Mouse (Mus musculus) layer of hippocampus, adult 6 months (tissue): ENCODE measurements around the gene Ccr10. TPM values are rescaled to one million over a fixed set of nuclear protein-coding genes. Genes with fewer than 3 reads are reported as not detected.

Source experiments
- long read RNA-seq, 2 experiments: library from polyadenylated mRNA; unstranded; transcript quantifications; one replicate each; pipeline ENCODE4 v2.0.0; 2019 to 2020
- microRNA-seq: library from miRNA; unstranded; fragments of <30 nt; microRNA quantifications from one replicate; pipeline ENCODE4 v1.2.0, GENCODE M21; 2020
- polyA plus RNA-seq: library from polyadenylated mRNA; unstranded; fragments of <200 nt; fragmentation: Nextera tagmentation; gene quantifications from 2 replicates; pipeline ENCODE4 v1.2.3, GENCODE M21; 2021

The Ccr10 gene
- polyA plus RNA-seq = 0.23 and 0.53 TPM in 2 replicates
- long read RNA-seq, experiment 1, partial matches to known transcripts = 0 of 1 reads
- long read RNA-seq, experiment 1, other reads (novel, unspliced or antisense) = 1 of 1 reads
- long read RNA-seq, experiment 2 = 0 reads

DNA sequence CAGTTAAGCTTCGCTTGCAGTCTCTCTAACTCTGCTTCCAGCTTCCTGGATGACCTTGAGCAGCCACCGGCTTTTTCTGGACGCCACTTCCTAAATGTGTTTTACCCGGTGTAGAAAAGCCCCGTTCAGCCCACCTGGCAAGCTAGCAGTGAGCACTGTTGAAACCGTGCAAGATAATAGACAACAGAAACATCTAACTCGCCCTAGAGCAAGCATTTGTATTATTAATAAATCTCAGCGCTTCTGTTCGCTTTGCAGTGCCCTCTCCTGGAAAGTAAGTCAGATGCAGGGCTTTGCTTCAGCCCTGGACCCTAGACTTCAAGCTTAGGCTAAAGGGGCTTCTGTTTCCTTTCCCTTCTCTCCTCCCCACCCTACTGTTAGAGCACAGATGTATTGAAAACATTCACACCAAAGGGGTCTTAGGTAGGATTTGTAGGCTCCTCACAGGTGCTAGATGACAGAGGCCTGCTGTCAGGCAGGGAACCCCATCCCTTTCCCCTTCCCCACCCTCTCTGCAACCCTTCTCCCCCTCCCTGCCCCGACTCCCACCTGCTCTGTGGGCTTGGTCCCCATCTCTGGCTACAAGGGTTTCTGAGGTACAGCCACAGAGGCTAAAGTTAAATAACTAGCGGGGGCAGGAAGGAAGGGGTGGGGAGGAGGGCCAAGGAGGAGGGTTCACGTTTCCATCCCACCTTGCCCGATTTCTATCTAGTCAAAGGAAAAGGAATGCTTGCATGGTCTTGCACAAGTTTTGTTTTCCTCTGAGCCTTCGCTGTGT lies at the start of gene Ccr10:
Gene Ccr10 (minus strand): TSS at position 593 of the 778 bp plus-strand sequence.

DNA sequence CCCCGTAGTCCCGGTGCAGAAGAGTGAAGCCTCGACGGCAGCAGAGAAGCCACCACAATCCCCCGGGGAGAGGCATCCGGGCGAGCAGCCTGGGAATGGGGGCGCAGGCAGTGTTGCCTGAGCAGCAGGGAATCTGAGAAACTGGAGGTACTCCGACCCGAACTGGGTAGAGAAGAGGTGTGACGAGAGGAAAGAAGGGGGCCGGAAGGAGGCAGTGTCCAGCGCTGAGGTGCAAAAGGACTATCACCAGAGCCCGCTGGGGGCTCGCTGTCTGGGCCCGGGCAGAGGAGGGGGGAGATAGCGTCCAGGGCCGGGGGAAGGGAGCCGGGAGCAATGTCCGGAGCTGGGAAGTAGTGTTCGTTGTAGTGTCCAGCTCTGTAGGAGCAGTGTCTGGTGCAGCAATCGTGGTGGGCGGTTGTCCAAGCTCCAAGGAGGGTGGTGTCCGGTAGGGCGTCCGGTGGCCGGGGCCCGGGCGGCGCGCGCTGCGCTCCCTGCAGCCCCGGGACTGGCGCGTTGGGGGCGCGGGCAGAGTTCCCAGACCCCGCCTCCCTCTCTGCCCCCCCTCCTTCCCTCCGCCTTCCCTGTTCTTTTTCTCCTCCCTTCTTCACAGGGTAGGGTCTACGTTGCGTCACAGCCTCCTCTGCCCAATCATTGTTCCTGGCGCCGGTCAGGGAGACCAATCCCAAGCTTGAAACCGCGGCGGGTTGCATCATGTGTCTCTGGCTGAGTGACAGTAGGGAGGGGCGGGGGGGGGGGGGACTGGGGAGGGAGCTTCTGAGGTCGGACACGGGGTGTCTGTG lies 4.2 kb downstream of the Ccr10 start, which contains the start of gene Plekhh3:
Gene Plekhh3 (minus strand): TSS at position 541 of the 800 bp plus-strand sequence.

DNA sequence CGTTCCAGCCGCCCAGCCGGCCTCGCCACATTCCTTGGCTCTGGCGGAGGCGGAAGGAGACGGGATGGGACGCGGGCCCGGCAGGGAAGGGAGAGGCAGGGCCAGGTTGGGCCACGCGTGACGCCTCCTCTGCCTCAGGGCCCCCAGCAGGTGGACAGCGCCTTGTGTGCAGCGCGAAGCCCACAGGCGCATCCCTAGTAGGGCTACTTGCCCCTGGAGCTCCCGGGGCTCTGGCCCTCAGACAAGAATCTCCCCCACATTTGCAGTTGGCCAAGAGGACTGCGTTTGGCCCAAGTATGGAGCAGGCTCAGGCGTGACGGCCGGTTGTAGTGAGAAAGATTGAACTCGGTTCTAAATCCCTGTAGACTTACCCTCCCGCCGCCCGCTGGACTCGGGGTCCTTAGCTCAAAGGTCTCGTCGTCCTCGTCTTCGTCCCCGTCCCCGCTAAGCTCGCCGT lies 4.9 kb downstream of the Ccr10 start, which contains the start of gene Cntnap1:
Gene Cntnap1 (plus strand): TSS at position 170 of the 457 bp plus-strand sequence.

DNA sequence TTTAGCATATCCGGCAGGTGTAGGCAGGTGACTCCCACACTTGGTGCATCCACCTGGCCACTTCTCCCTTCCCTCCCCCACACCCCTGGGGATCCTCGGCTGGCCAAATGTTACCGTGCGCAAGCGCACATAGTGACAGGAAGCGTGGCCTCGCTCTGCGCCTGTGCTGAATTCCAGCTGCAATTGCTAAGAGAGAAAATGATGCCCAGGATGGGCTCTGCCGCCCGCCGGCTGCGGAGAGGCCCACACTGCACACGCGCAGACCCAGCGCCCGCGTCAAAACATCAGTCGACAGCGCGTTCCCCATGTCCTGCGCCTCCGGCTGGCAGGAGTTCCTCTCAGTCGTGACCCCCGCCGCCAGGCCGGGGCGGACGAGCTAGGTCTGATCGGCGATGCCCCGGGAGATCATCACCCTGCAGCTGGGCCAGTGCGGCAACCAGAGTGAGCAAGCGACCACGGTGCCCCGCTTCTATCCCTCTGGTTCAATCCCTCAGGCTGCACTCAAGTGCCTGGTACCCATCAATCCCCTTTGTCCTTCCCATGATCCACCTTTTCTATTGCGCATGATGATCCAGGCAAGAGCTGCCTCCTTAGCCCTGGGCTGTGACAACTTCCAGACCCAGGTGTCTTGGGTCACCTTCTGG lies 19.4 kb downstream of the Ccr10 start, which contains the start of gene Tubg2:
Gene Tubg2 (plus strand): TSS at position 180 of the 644 bp plus-strand sequence.

Small RNA genes lying within 50 kb of the gene (microRNA-seq; reads per million reads assigned to microRNA genes)
- gene Gm27626 = not detected

Other genes starting within 250 kb of the Ccr10 start
- 22.6 and 24.9 TPM in 2 replicates for gene Stat3, start 235.9 kb downstream of the Ccr10 start, polyA plus RNA-seq
- gene Cavin1, start 204.6 kb downstream of the Ccr10 start, polyA plus RNA-seq = 11.1 and 19.8 TPM in 2 replicates
- gene Atp6v0a1, start 166.0 kb downstream of the Ccr10 start, polyA plus RNA-seq = 149 and 167 TPM in 2 replicates
- gene Naglu, start 105.4 kb downstream of the Ccr10 start, polyA plus RNA-seq = 9.6 and 12.1 TPM in 2 replicates
- not detected in 2 replicates for gene Hsd17b1, start 97.0 kb downstream of the Ccr10 start, polyA plus RNA-seq
- 35.8 and 36.1 TPM in 2 replicates for gene Coasy, start 92.9 kb downstream of the Ccr10 start, polyA plus RNA-seq
- gene Mlx, start 88.2 kb downstream of the Ccr10 start, polyA plus RNA-seq = 63.4 and 67.0 TPM in 2 replicates
- gene Psmc3ip, start 80.0 kb downstream of the Ccr10 start, polyA plus RNA-seq = 5.3 and 6.0 TPM in 2 replicates
- 7.9 and 8.1 TPM in 2 replicates for gene Retreg3, start 55.5 kb downstream of the Ccr10 start, polyA plus RNA-seq
- gene Tubg1, start 55.5 kb downstream of the Ccr10 start, polyA plus RNA-seq = 52.5 and 59.1 TPM in 2 replicates
- 49.2 and 55.2 TPM in 2 replicates for gene Tubg2, start 19.5 kb downstream of the Ccr10 start, polyA plus RNA-seq
- 14.1 and 15.8 TPM in 2 replicates for gene Cntnap1, start 4.9 kb downstream of the Ccr10 start, polyA plus RNA-seq
- gene Plekhh3, start 4.1 kb downstream of the Ccr10 start, polyA plus RNA-seq = 2.0 and 3.2 TPM in 2 replicates
- gene Ezh1, start 51.0 kb upstream of the Ccr10 start, polyA plus RNA-seq = 30.9 and 32.5 TPM in 2 replicates
- gene Ramp2, start 70.6 kb upstream of the Ccr10 start, polyA plus RNA-seq = 78.1 and 88.2 TPM in 2 replicates
- 180 and 205 TPM in 2 replicates for gene Vps25, start 78.3 kb upstream of the Ccr10 start, polyA plus RNA-seq
- 1.1 and 1.8 TPM in 2 replicates for gene Wnk4, start 85.1 kb upstream of the Ccr10 start, polyA plus RNA-seq
- 0.13 and 0.14 TPM in 2 replicates for gene Cntd1, start 103.6 kb upstream of the Ccr10 start, polyA plus RNA-seq
- 427 and 478 TPM in 2 replicates for gene Coa3, start 103.7 kb upstream of the Ccr10 start, polyA plus RNA-seq
- gene Becn1, start 126.8 kb upstream of the Ccr10 start, polyA plus RNA-seq = 197 and 208 TPM in 2 replicates
- 16.3 and 17.7 TPM in 2 replicates for gene Psme3, start 140.8 kb upstream of the Ccr10 start, polyA plus RNA-seq
- 0.21 and 0.29 TPM in 2 replicates for gene Aoc2, start 149.6 kb upstream of the Ccr10 start, polyA plus RNA-seq
- gene Aoc3, start 155.2 kb upstream of the Ccr10 start, polyA plus RNA-seq = 0.08 and 0.16 TPM in 2 replicates
- gene G6pc, start 192.1 kb upstream of the Ccr10 start, polyA plus RNA-seq = not detected in 2 replicates
- 87.9 and 90.1 TPM in 2 replicates for gene Aarsd1, start 242.2 kb upstream of the Ccr10 start, polyA plus RNA-seq
- gene Gm27029, start 249.4 kb upstream of the Ccr10 start, polyA plus RNA-seq = 7.8 and 8.1 TPM in 2 replicates
- 19.2 and 22.5 TPM in 2 replicates for gene Rundc1, start 249.6 kb upstream of the Ccr10 start, polyA plus RNA-seq
- 2.1 and 3.0 TPM in 2 replicates for gene Ptges3l, start 249.9 kb upstream of the Ccr10 start, polyA plus RNA-seq